Mouse (Mus musculus) forebrain, embryonic 11.5 days (tissue): ENCODE data around the gene Notch2. TPM values are rescaled to one million over a fixed set of nuclear protein-coding genes. Genes with fewer than 3 reads are reported as not detected.

Experiments used
- ATAC-seq: fragments of 200-750 bp; cut with Nextera tagmentation; replicated peaks from 2 replicates; pipeline ENCODE4 v1.8.0; 2017; ENCODE audit warnings: moderate TSS enrichment; ENCODE audit not compliant: low FRiP score
- DNase-seq: peaks from one replicate; pipeline ENCODE4 v3.0.0-alpha.2; 2017; ENCODE audit warnings: low spot score
- H3K27ac ChIP-seq: fragments of 300-500 bp; sonication (generic); 2 replicates; pipeline ENCODE4 v1.5.1; 2014; ENCODE audit warnings: low read depth, low read length
- H3K27me3 ChIP-seq: fragments of 300-500 bp; sonication (generic); 2 replicates; pipeline ENCODE4 v1.6.1; 2014; ENCODE audit warnings: mild to moderate bottlenecking, low read length, mixed read lengths; ENCODE audit not compliant: control insufficient read depth, insufficient read depth
- H3K36me3 ChIP-seq: fragments of 300-500 bp; sonication (generic); 2 replicates; pipeline ENCODE4 v1.6.1; 2014; ENCODE audit warnings: mild to moderate bottlenecking, low read length, moderate library complexity, mixed read lengths; ENCODE audit not compliant: control insufficient read depth, insufficient read depth
- H3K4me1 ChIP-seq: fragments of 300-500 bp; sonication (generic); replicated peaks from 2 replicates; pipeline ENCODE4 v1.6.1; 2014; ENCODE audit warnings: low read length, mixed read lengths; ENCODE audit not compliant: control insufficient read depth, insufficient read depth
- H3K4me2 ChIP-seq: fragments of 300-500 bp; sonication (generic); 2 replicates; pipeline ENCODE4 v1.6.1; 2014; ENCODE audit warnings: low read depth, mild to moderate bottlenecking, low read length, moderate library complexity, mixed read lengths; ENCODE audit not compliant: severe bottlenecking
- H3K4me3 ChIP-seq: fragments of 300-500 bp; sonication (generic); 2 replicates; pipeline ENCODE4 v1.5.1; 2014; ENCODE audit warnings: low read depth, low read length
- H3K9ac ChIP-seq: fragments of 300-500 bp; sonication (generic); 2 replicates; pipeline ENCODE4 v1.6.1; 2014; ENCODE audit warnings: low read length
- H3K9me3 ChIP-seq: fragments of 300-500 bp; sonication (generic); 2 replicates; pipeline ENCODE4 v1.6.1; 2016; ENCODE audit warnings: low read length, mixed read lengths; ENCODE audit not compliant: control insufficient read depth
- WGBS: fragments of 180-500 bp; shearing (Covaris S2); extraction: QIAGEN DNeasy Blood & Tissue Kit; methylation state at CpG from one replicate; pipeline ENCODE4 v1.1.7; 2014; 5-methylcytosine and 5-hydroxymethylcytosine counted together
- polyA plus RNA-seq: library from polyadenylated mRNA; unstranded; fragments of >200 nt; fragmentation: Nextera tagmentation; extraction: Ambion mirVana; gene quantifications from 2 replicates; pipeline ENCODE4 v1.2.1, GENCODE M21; 2014

Notch2 gene
- polyA plus RNA-seq, 1 experiment from 2014 or later, result 27.6 TPM

GRCm38 (mm10) chr3:98063833-98064232, 50.5 kb downstream of the Notch2 start:
- no peaks in the 10 kb centered on the region for H3K27me3 ChIP-seq
- H3K4me2 ChIP-seq, result 0 out of 2 replicates have a peak overlapping the region, but pooled peaks have one; percentile 12
- WGBS, result 24% methylated on average over 9 of the region's 9 CpGs
- peaks cover 31% of the 10 kb centered on the region for H3K4me1 ChIP-seq
- H3K36me3 ChIP-seq, result no peaks in the 10 kb centered on the region
- H3K9me3 ChIP-seq, result no peaks in the 10 kb centered on the region
- DNase-seq (no peak), ATAC-seq (peak; percentile 16)
- H3K27ac ChIP-seq, result peak overlapping the region; percentile 90
- peak overlapping the region; percentile 6; the same call in 1 of the 2 replicates for H3K9ac ChIP-seq
- no peak overlapping the region for H3K4me3 ChIP-seq

- Histone ChIP-seq H3K27ac (no peak overlapping the region), H3K4me3 (no peak overlapping the region), H3K9ac (no peak overlapping the region), H3K4me2 (no peak overlapping the region), H3K9me3 (no peaks in the 10 kb centered on the region), H3K36me3 (no peaks in the 10 kb centered on the region), H3K27me3 (no peaks in the 10 kb centered on the region), H3K4me1 (peaks cover 31% of the 10 kb centered on the region)
- ATAC-seq, result no peak
- no peak for DNase-seq
- 90% methylated on average over 8 of the region's 8 CpGs for WGBS
Observed at GRCm38 (mm10) chr3:98065004-98065403, 51.7 kb downstream of the Notch2 start.

DNA sequence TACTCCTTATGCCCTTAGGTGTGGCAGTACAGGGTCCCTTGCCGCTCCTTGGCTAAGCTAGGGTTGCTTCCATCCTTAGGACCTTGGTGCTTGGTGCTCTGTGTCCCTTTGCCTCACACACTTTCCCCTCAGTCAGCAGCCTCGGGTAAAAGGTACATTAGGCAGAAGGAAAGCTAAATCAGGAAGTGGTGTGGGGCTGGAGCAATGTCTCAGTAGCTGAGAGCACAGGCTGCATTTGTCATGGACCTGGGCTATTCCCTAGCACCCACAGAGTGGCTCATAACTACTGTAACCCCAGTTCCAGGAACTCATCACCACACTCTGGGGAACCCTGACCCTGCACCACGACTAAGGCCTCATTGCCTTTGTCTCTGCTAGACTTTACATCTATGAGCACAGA, 53.1 kb downstream of the Notch2 start:
- Histone ChIP-seq H3K9ac (no peak overlapping the region), H3K36me3 (no peaks in the 10 kb centered on the region), H3K4me3 (no peak overlapping the region), H3K27me3 (no peaks in the 10 kb centered on the region), H3K27ac (no peak overlapping the region), H3K4me2 (no peak overlapping the region), H3K4me1 (peaks cover 25% of the 10 kb centered on the region), H3K9me3 (no peaks in the 10 kb centered on the region)
- DNase-seq, result no peak
- ATAC-seq, result no peak
- WGBS, result 82% methylated on average over 3 of the region's 3 CpGs

DNA sequence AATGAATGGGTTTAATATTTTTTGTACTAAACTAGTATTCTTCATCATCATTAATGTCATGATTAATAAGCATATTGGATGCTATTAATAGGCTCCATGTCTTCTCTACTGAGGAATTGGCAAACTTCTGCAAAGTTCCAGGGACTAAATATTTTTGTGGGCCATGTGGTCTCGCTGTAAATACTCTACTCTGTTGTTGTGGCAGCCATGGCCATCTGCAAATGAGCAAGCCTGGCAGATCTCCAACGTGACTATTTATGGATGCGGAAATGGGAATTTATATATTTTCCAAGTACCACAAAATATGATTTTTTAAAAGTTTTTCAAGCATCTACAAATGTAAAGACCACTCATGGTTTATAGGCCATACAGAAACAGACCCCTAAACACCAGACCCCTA, 54.1 kb downstream of the Notch2 start:
- WGBS, result 94% methylated on average over 3 of the region's 3 CpGs
- no peak overlapping the region for H3K4me2 ChIP-seq
- no peaks in the 10 kb centered on the region for H3K9me3 ChIP-seq
- H3K36me3 ChIP-seq, result no peaks in the 10 kb centered on the region
- H3K27ac ChIP-seq, result no peak overlapping the region
- H3K27me3 ChIP-seq, result no peaks in the 10 kb centered on the region
- no peak overlapping the region for H3K4me3 ChIP-seq
- no peak overlapping the region for H3K9ac ChIP-seq
- no peak for DNase-seq
- H3K4me1 ChIP-seq, result peaks cover 18% of the 10 kb centered on the region
- ATAC-seq, result no peak

GRCm38 (mm10) chr3:98067852-98068491, 54.6 kb downstream of the Notch2 start:
- Histone ChIP-seq H3K4me3 (no peak overlapping the region), H3K36me3 (peaks cover 3% of the 10 kb centered on the region; the same call in 1 of the 2 replicates), H3K4me2 (no peak overlapping the region), H3K9me3 (no peaks in the 10 kb centered on the region), H3K27me3 (no peaks in the 10 kb centered on the region), H3K4me1 (peaks cover 13% of the 10 kb centered on the region), H3K27ac (no peak overlapping the region), H3K9ac (no peak overlapping the region)
- ATAC-seq (no peak), DNase-seq (no peak)
- WGBS, result 85% methylated on average over 12 of the region's 12 CpGs

DNA sequence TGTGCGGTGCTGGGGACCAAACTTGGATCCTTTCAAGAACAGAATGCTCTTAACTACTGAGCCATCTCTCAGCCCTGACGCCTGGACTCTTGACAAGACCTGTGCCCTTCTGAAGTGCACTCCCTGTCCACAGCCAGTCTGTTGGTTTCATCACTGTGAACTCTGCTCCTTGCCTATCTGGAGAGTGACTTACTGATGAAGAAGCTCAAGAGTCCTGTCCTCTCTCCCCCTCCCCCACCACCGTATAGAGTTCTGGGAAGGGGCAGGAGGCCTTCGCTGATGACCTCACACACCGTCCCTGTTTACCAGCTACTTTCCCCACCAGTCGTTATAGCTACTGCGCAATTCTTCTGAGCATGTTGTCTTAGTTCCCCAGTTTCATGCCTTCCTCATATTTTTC, 55.8 kb downstream of the Notch2 start:
- WGBS, result 87% methylated on average over 7 of the region's 7 CpGs
- DNase-seq (no peak), ATAC-seq (no peak)
- Histone ChIP-seq H3K36me3 (peaks cover 3% of the 10 kb centered on the region; the same call in 1 of the 2 replicates), H3K4me2 (no peak overlapping the region), H3K4me1 (peaks cover 1% of the 10 kb centered on the region), H3K4me3 (no peak overlapping the region), H3K9ac (no peak overlapping the region), H3K9me3 (no peaks in the 10 kb centered on the region), H3K27me3 (no peaks in the 10 kb centered on the region), H3K27ac (no peak overlapping the region)

DNA sequence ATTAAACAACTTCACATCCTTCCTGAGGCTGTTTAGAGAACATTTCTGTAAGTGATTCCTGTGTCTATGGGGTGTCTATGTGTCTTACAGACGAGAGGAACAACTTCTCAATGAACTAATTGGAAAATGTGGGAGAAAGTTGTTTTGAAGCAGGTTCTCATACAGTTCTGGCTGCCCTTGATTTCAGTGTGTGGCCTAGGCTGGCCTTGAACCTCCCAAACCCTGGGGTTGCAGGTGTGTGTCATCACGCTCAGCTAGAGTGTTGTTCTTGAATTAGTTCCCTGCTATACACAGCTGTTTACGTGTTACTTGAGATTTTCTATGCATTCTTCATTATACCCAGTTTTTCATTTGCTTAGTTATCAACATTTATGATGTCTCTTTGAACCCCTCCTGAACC, 56.5 kb downstream of the Notch2 start:
- Histone ChIP-seq H3K27ac (no peak overlapping the region), H3K36me3 (peaks cover 3% of the 10 kb centered on the region; the same call in 1 of the 2 replicates), H3K4me2 (no peak overlapping the region), H3K27me3 (no peaks in the 10 kb centered on the region), H3K4me1 (no peaks in the 10 kb centered on the region), H3K9me3 (no peaks in the 10 kb centered on the region), H3K4me3 (no peak overlapping the region), H3K9ac (no peak overlapping the region)
- 81% methylated on average over 3 of the region's 3 CpGs for WGBS
- no peak for DNase-seq
- no peak for ATAC-seq

DNA sequence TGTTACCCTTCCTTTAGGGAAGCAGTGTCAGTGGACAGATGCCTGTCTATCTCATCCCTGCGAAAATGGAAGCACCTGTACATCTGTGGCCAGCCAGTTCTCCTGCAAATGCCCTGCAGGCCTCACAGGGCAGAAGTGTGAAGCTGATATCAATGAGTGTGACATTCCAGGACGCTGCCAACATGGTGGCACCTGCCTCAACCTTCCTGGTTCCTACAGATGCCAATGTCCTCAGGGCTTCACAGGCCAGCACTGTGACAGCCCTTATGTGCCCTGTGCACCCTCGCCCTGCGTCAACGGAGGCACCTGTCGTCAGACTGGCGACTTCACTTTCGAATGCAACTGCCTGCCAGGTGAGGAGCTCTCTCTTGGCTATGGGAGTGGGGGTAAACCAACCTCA, 59.2 kb downstream of the Notch2 start:
- H3K4me1 ChIP-seq, result no peaks in the 10 kb centered on the region
- H3K9ac ChIP-seq, result no peak overlapping the region
- WGBS, result 91% methylated on average over 8 of the region's 8 CpGs
- H3K27ac ChIP-seq, result no peak overlapping the region
- H3K4me2 ChIP-seq, result no peak overlapping the region
- H3K9me3 ChIP-seq, result no peaks in the 10 kb centered on the region
- H3K4me3 ChIP-seq, result no peak overlapping the region
- no peaks in the 10 kb centered on the region for H3K27me3 ChIP-seq
- DNase-seq (no peak), ATAC-seq (no peak)
- H3K36me3 ChIP-seq, result peaks cover 3% of the 10 kb centered on the region; the same call in 1 of the 2 replicates

- H3K27ac ChIP-seq, result no peak overlapping the region
- no peaks in the 10 kb centered on the region for H3K27me3 ChIP-seq
- H3K4me3 ChIP-seq, result no peak overlapping the region
- H3K4me1 ChIP-seq, result no peaks in the 10 kb centered on the region
- no peak overlapping the region for H3K9ac ChIP-seq
- DNase-seq (no peak), ATAC-seq (no peak)
- peaks cover 3% of the 10 kb centered on the region; the same call in 1 of the 2 replicates for H3K36me3 ChIP-seq
- H3K4me2 ChIP-seq, result no peak overlapping the region
- 90% methylated on average over 4 of the region's 4 CpGs for WGBS
- H3K9me3 ChIP-seq, result no peaks in the 10 kb centered on the region
Observed at GRCm38 (mm10) chr3:98073545-98073944, 60.2 kb downstream of the Notch2 start.
